Mouse (Mus musculus) testis, postnatal 10 days (tissue): ENCODE measurements around the gene Csf3r.

ENCODE experiments used
- DNase-seq: peaks from one replicate; pipeline ENCODE4 v3.0.0; 2021; ENCODE audit warnings: low spot score

The Csf3r gene

DNA sequence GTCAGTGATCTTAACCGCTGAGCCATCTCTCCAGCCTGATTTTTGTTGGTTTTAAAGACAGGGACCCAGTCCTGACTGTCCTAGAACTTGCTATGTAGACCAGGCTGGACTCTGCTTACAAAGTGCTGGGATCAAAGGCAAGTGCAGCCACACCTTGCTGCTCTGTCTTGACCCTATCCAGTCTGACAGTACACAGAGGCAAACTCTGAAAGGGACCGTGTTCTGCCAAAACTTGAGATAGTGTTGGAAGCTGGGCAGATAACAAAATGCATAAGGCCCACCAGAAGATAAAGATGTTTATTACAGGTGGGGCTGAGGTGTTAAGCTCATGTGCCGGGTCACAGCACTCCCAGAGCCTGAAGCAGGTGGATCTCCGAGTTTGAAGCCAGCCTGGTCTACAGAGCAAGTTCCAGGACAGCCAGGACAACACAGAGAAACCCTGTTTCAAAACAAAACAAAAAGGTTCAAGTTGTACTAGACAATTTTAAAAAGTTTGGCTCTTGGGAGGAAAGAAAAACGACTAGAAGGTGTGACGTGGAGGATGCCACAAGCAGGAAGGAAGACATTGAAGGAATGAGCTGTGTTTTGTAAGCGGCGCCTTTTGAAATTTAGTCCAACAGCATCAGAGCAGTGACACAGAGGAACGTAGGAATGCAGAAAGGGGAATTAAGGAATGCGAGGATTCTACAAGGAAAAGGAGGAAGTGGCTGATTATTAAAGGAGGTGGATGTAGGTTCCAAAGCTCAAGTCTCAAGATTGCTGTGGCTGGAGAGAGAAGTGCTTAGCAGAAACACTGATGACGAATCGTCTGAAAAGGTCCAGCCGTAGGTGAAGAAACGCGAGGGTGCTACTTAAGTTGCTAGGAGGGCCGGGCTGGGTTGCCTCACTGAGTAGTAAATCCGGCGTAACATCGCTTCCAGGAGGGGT lies 33.1 kb downstream of the Csf3r start:
- DNase-seq: no peak

DNA sequence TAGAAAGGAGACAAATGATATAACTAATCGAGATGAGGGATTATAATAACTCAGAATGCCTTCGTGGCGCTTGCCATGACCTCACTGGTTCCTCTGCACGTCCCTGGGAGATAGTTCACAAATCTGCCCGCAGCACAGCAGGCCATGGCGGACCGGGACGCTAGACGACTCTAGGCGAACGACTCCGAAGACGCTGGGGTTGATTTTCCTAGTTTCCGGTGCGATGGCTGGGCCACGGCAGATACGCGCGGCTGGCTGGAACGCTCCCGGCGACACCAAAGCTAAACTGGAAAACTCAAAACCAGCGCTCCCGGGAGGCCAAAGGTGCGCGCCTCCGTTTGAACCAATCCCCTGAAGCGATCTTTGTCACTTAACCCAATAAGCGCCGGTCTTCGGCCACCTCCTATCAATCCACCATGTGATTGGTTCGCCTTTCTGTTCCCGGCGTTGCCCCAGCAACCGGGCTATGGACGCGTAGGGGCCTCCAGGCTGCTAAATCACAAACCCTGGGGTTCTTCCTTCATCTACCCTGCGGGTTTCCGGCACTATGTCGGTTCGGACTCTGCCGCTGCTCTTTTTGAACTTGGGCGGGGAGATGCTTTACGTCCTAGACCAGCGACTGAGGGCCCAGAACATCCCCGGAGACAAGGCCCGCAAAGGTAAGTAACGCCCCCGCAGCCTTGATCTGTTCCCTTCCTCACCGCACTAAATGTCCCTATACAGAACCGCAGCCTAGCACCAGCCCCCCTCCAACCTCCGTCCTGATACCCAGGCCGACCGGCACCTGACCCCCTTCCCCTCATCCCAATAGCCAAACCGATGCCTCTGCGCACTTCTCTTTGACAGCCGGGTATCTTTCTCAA lies 34.0 kb downstream of the Csf3r start, which contains the start of gene Oscp1:
TSS of gene Oscp1 (plus strand) at position 432 of the 863 bp plus-strand sequence.
- DNase-seq: peak; percentile 91

GRCm38 (mm10) chr4:126058997-126059362 lies 34.6 kb downstream of the Csf3r start:
- no peak for DNase-seq

GRCm38 (mm10) chr4:126062856-126063255 lies 38.5 kb downstream of the Csf3r start:
- no peak for DNase-seq

DNA sequence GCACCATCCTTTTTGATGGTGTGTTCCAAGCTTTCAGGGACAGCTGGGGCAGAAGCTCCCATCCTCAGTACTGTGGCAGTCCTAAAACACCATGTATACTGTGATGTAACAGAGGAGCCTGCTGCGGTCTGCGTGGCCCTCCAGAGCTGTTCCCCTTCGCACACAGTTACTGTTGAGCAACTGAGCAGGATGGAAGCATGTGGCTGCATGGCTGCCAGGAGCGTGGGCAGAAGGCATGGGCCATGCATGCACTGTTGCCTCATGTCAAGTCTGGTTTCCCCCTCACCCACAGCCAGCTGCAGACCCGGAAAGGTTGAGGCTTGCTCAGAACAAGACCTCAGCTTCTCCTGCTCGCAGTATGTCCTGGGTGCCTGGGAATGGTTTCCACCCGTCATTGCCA lies 40.9 kb downstream of the Csf3r start:
- no peak for DNase-seq

DNA sequence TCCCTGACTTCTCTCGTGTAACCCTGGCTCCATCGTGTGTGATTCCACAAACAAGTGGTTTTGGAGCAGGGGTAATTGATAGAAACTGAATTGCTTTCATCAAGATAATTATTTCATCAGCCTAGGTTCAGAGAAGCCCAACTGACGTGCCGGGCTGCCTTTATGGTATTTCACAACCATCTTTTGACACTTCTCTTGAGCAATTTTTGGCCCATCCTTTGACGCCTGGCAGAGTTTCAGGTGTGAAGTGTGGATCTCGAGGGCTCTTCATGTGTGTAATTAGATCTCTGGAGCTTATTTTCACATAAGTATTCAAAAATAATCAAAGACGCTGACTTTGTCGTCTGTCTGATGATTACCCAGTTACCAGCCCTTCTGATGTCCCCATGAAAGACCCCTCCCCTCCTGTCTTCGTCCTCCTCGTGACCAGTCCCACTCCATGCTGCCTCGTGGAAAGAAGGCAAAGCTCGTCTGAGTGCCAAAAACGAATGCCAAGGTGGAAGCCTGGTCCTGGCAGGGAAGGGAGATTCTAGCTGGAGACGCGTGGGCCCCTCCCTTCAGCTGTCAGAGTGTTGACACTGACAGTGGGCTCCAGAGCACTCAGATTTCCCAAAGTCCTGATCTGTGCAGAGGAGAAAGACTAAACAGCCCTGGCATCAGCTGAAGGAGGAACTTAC lies 43.2 kb downstream of the Csf3r start:
- DNase-seq: no peak

GRCm38 (mm10) chr4:126068842-126069241 lies 44.5 kb downstream of the Csf3r start:
- DNase-seq: no peak

- DNase-seq: no peak
Observed at GRCm38 (mm10) chr4:126077833-126078232, 53.5 kb downstream of the Csf3r start.

DNA sequence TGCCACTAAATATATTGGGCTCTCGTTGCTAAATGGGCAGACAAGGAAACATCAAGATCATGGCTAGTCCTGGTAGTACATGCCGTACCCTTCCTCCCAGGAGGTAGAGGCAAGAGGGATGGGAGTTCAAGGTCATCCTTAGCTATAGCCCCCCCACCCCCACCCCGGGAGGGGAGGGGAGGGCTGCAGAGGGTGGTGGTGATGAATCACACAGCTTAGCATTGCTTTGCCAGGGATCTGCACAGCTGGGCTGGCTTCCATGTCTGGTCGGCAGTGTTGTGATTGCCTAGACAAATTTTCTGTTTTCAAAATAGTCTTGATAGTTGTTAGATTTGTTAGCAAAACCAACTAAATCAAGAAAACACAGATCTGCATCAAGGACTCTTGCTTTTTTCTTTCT lies 54.9 kb downstream of the Csf3r start:
- no peak for DNase-seq

DNA sequence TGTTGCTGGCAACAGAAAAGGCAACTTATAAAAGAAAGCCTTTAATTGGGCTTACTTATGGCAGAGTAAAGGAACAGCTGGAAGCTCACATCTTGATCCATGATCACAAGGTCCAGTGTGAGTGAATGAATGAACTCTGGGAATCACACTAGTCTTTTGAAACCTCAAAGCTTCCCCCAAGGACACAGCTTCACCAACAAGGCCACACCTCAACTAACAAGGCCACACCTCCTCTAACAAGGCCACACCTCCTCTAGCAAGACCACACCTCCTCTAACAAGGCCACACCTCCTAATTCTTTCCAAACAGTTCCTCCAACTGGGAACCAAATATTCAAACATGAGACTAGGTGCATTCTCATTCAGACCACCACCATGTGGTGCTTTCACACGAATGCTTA lies 57.3 kb downstream of the Csf3r start:
- no peak for DNase-seq

GRCm38 (mm10) chr4:126083021-126083420 lies 58.7 kb downstream of the Csf3r start:
- DNase-seq: no peak

- no peak for DNase-seq
Observed at GRCm38 (mm10) chr4:126084382-126084781, 60.0 kb downstream of the Csf3r start.

GRCm38 (mm10) chr4:126085996-126086576 lies 61.7 kb downstream of the Csf3r start:
- peak; percentile 87 for DNase-seq

- no peak for DNase-seq
Observed at GRCm38 (mm10) chr4:126090101-126090847, 65.9 kb downstream of the Csf3r start.

DNA sequence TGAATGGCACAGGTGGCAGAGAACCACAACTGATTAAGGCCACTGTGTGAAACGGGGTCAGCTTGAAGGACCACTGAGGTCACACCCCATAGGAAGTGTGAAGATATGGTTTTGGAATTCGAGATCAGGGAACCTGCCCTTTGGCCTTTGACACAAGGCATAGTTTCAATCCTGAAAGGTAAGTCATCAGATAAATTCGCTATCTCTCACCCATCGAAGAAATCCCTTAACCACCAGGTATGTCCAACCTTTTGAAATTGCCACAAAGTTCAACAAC lies 66.4 kb downstream of the Csf3r start:
- no peak for DNase-seq

- no peak for DNase-seq
Observed at GRCm38 (mm10) chr4:126091873-126092272, 67.5 kb downstream of the Csf3r start.
